Comparison of ENCODE assay signal across 8 mouse cellular contexts in genomic region chrX:50675356-50675755, GRCm38 (mm10).
DNase-seq lines count a peak whose midpoint lies in the region; ATAC-seq and TF ChIP-seq lines count a peak whose summit lies in the region.
"Had no signal": no experiment of that assay in that cellular context is flagged by ENCODE, and none has a peak within 500 bp of the region (broad histone marks: within the 10 kb centered on the region; RNA-seq: fewer than 3 reads in every experiment).

No protein-coding gene starts in this region.

- no peak for ATAC-seq in Patski
- peak; percentile 48 for ATAC-seq in inflammation-experienced regulatory T-cells, adult 6 months

- TF ChIP-seq CTCF in Patski (IDR thresholded peaks at IDR 0.05): peak; percentile 44

- DNase-seq in kidney, adult 9 months: peak; percentile 15
- DNase-seq in kidney, adult 18-20 months: no peak
- peak; percentile 68 for DNase-seq in CD4-positive, CD25-positive, alpha-beta regulatory T cell, adult 2 months (ENCODE audit: low read depth, low spot score)
- DNase-seq in Patski (ENCODE audit: low read depth, low spot score): no peak
- DNase-seq in cerebellum, postnatal 25 days: no peak
- DNase-seq in layer of hippocampus, adult 9-11 months: no peak
- DNase-seq: cerebellum, adult 2 months had no signal

- POLR2A ChIA-PET in Patski (lab: Charles Lee): no interaction called here

- CTCF ChIA-PET in Patski (lab: Charles Lee): no interaction called here

- peaks cover 31% of the 10 kb centered on the region for H3K27me3 ChIP-seq in Patski

- in situ Hi-C loops in Patski (cut with MboI; ENCODE audit: low pct_unique_long_range_greater_than_20kb): loop anchor here (5.0 to 25.0 kb wide), 3 partner anchors 249 to 1712 kb away; no protein-coding TSS in a partner anchor

Comparison
In these comparisons a context has a peak if more than half of its experiments do, and no peak if none do; other contexts are left out.
1. DNase-seq: peak in kidney, adult 9 months (single experiment) and CD4-positive, CD25-positive, alpha-beta regulatory T cell, adult 2 months (single experiment); none in kidney, adult 18-20 months (single experiment), Patski (single experiment), cerebellum, postnatal 25 days (0 of 2) and layer of hippocampus, adult 9-11 months (single experiment).